Mouse (Mus musculus) lung, adult 2 months (tissue): ENCODE data around the gene Gm20831. TPM values are rescaled to one million over a fixed set of nuclear protein-coding genes. Genes with fewer than 3 reads are reported as not detected.
"Not testable (repeated sequence)": the region's sequence is repeated elsewhere in the genome, so short reads cannot be mapped to it uniquely, and the experiment has no call there.

ENCODE experiments used
- DNase-seq: peaks from one replicate; pipeline ENCODE4 v3.0.0; 2022
- H3K4me1 ChIP-seq: fragments of 200-500 bp; 2 replicates; pipeline ENCODE4 v1.6.1; 2011; ENCODE audit warnings: low read length; ENCODE audit not compliant: control insufficient read depth, insufficient read depth
- H3K4me3 ChIP-seq: fragments of 200-500 bp; replicated peaks from 2 replicates; pipeline ENCODE3; 2011; ENCODE audit warnings: low read depth, mild to moderate bottlenecking, control low read depth, low read length; ENCODE audit errors: extremely low read depth
- WGBS: fragments of 180-500 bp; shearing (Covaris S2); methylation state at CpG from one replicate; pipeline ENCODE4 v1.1.7; 2018; 5-methylcytosine and 5-hydroxymethylcytosine counted together
- polyA plus RNA-seq: library from polyadenylated mRNA; depleted of rRNA; stranded (reverse); fragments of >200 nt; gene quantifications from 2 replicates; pipeline ENCODE4 v1.2.3, GENCODE M21; 2012; rRNA removed

Gm20831 gene
- not detected in 2 replicates for polyA plus RNA-seq

DNA sequence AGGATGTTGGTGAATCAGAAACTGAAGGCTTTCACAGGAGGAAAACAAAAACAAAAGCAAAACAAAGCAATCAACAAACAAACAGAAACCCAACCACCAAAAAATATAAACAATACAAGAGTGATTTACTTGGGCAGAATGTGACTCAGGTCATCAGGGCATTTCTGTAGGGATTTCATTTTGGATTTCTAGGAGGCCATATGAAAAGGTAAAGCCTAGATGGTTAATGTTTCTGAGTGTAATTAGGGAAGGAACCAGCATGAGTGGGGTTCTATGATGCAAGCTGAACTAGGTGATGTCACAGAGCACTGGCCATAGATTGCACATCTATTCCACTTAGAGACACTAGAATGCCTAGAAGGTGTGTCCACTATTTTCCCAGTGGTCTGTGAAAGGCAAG, at the start of gene Gm20831, which contains the start of gene Gm20772:
Gm20831 (plus strand) TSS at position 301 of the 400 bp plus-strand sequence.
Gm20772 (plus strand) TSS at position 301 of the 400 bp plus-strand sequence.
- not testable (repeated sequence) for DNase-seq

DNA sequence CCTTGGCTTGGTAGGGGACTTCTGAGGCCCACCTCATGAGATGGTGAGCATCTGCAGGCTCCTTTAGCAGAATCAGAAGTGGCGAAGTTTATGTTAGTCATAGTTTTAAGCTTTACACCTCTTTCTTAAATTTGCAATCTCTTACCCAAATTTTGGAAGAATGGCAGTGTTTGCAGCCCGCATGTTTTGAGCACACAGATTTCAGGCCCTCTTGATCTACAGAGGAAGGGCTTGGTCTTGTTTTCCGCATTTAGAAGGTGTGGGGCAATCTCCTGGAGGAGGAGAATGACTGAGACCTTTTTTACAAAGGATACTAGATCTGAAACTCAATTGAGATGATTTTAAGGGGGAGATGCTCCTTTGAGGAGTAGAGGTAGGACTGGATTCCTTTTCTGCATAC, 28.4 kb upstream of the Gm20831 start, which contains the start of gene Gm21904:
Gm21904 (minus strand) TSS at position 101 of the 400 bp plus-strand sequence.
- H3K4me1 ChIP-seq, H3K4me3 ChIP-seq, DNase-seq: not testable (repeated sequence)
- WGBS: no CpG with 5 or more reads among the region's 3 CpGs

More for the DNA sequence above, at the start of gene Gm20831, which contains the start of gene Gm20772:
- not testable (repeated sequence) for H3K4me3 ChIP-seq, H3K4me1 ChIP-seq

DNA sequence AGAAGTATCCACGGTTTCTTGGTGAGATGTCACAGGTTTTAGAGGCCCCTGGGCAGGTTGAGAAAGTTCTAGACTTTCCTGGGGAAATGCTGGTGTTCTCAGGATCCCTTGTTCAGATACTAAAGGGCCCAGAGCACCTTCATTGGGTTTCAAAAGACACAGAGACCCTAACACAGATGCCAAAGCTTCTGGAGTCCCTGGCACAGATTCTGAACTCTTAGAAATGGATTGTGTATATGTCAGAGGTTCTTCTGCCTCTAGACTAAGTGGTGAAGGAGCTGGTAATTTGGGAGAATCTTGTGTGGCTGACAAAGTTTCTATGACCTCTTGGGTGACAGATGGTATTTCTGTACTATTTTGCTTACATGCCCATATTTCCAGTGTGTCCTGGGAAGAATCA, 62.7 kb downstream of the Gm20831 start, which contains the start of gene Srsy:
Srsy (minus strand) TSS at position 101 of the 400 bp plus-strand sequence.
- DNase-seq, H3K4me3 ChIP-seq, H3K4me1 ChIP-seq: not testable (repeated sequence)
- WGBS: no CpG with 5 or more reads among the region's 1 CpGs

Other genes starting within 250 kb of the Gm20831 start
- not detected in 2 replicates for gene Gm21904, start 28.5 kb upstream of the Gm20831 start, polyA plus RNA-seq
- not detected in 2 replicates for gene Gm20772, start within 50 bp of the Gm20831 start, polyA plus RNA-seq
- gene Srsy, start 62.6 kb downstream of the Gm20831 start, polyA plus RNA-seq: not detected in 2 replicates
- not detected in 2 replicates for gene Gm21764, start 187.1 kb downstream of the Gm20831 start, polyA plus RNA-seq
- not detected in 2 replicates for gene Ssty1, start 214.4 kb downstream of the Gm20831 start, polyA plus RNA-seq